Mouse (Mus musculus): ENCODE data around the gene Metrn. TPM values are rescaled to one million over a fixed set of nuclear protein-coding genes. Genes with fewer than 3 reads are reported as not detected.
"Not testable (repeated sequence)": the region's sequence is repeated elsewhere in the genome, so short reads cannot be mapped to it uniquely, and the experiment has no call there.

The Metrn gene
- polyA plus RNA-seq, 1 experiment from 2014 or later: 12.1 TPM

DNA sequence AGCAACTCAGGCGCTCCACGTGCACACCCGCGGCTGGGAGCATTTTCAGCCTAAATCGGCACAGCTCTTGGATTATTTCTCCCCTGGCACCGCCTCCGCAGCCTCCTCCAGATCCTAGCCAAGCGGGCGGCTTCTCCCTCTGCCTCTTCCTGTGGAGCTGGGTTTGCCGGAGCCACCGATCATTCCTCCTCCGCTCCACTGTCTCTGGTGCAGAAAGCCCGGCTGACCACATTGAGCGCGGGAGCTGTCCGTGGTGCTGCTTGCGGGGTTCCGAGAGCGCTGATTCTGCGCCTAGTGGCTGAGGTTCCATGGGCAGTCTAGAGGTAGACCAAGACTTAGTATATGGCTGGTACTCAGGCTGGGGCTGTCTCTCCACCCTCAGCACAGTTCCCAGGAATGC, 16.5 kb upstream of the Metrn start:
- Histone ChIP-seq H3K36me3 (ENCODE audit: control insufficient read depth, insufficient read depth) (no peaks in the 10 kb centered on the region), H3K4me1 (ENCODE audit: control insufficient read depth, low read depth, low read length) (peaks cover 9% of the 10 kb centered on the region), H3K27ac (ENCODE audit: low read length) (no peak overlapping the region), H3K9me3 (replicated peaks; ENCODE audit: control insufficient read depth, low read length) (no peaks in the 10 kb centered on the region), H3K4me3 (ENCODE audit: low read depth, low read length) (no peak overlapping the region), H3K9ac (ENCODE audit: low read depth, low read length) (no peak overlapping the region), H3K4me2 (ENCODE audit: low read depth, low read length) (no peak overlapping the region), H3K27me3 (ENCODE audit: control insufficient read depth, insufficient read depth, low read depth, low read length) (peaks cover 58% of the 10 kb centered on the region)
- WGBS (ENCODE audit: insufficient replicate concordance): 2% methylated on average over 20 of the region's 20 CpGs
- 0 out of 2 replicates have a peak, but pooled peaks have one; percentile 13 for ATAC-seq (ENCODE audit: low read depth)

GRCm38 (mm10) chr17:25810890-25811289, 14.0 kb upstream of the Metrn start:
- Histone ChIP-seq H3K4me2 (ENCODE audit: low read depth, low read length) (no peak overlapping the region), H3K9ac (ENCODE audit: low read depth, low read length) (no peak overlapping the region), H3K9me3 (replicated peaks; ENCODE audit: control insufficient read depth, low read length) (no peaks in the 10 kb centered on the region), H3K36me3 (ENCODE audit: control insufficient read depth, insufficient read depth) (no peaks in the 10 kb centered on the region), H3K27ac (ENCODE audit: low read length) (no peak overlapping the region), H3K4me1 (ENCODE audit: control insufficient read depth, low read depth, low read length) (peaks cover 9% of the 10 kb centered on the region), H3K27me3 (ENCODE audit: control insufficient read depth, insufficient read depth, low read depth, low read length) (peaks cover 55% of the 10 kb centered on the region), H3K4me3 (ENCODE audit: low read depth, low read length) (no peak overlapping the region)
- WGBS (ENCODE audit: insufficient replicate concordance): 63% methylated on average over 4 of the region's 4 CpGs
- no peak for ATAC-seq (ENCODE audit: low read depth)

- WGBS (ENCODE audit: insufficient replicate concordance): 10% methylated on average over 25 of the region's 25 CpGs
Observed at GRCm38 (mm10) chr17:25809606-25810340, 12.8 kb upstream of the Metrn start.

GRCm38 (mm10) chr17:25808789-25809605, 12.1 kb upstream of the Metrn start, which contains the start of gene Fbxl16:
Gene Fbxl16, plus strand, starts transcription at chr17:25809085.
- Histone ChIP-seq H3K4me3 (ENCODE audit: low read depth, low read length) (peak within 1 kb of the TSS; percentile 56), H3K27me3 (ENCODE audit: control insufficient read depth, insufficient read depth, low read depth, low read length) (peaks cover 55% of the 10 kb centered on the region), H3K4me1 (ENCODE audit: control insufficient read depth, low read depth, low read length) (peaks cover 9% of the 10 kb centered on the region), H3K9me3 (replicated peaks; ENCODE audit: control insufficient read depth, low read length) (no peaks in the 10 kb centered on the region), H3K4me2 (ENCODE audit: low read depth, low read length) (peak within 1 kb of the TSS; percentile 67), H3K9ac (ENCODE audit: low read depth, low read length) (peak within 1 kb of the TSS; percentile 8; the same call in 1 of the 2 replicates), H3K36me3 (ENCODE audit: control insufficient read depth, insufficient read depth) (no peaks in the 10 kb centered on the region), H3K27ac (ENCODE audit: low read length) (no peak within 1 kb of the TSS)
- peak; percentile 66; the same call in 1 of the 2 replicates for ATAC-seq (ENCODE audit: low read depth)
- under 1% methylated on average over 91 of the region's 100 CpGs for WGBS (ENCODE audit: insufficient replicate concordance)

More at GRCm38 (mm10) chr17:25809606-25810340, 12.8 kb upstream of the Metrn start:
- Histone ChIP-seq H3K27ac (ENCODE audit: low read length) (no peak overlapping the region), H3K9ac (ENCODE audit: low read depth, low read length) (no peak overlapping the region), H3K36me3 (ENCODE audit: control insufficient read depth, insufficient read depth) (no peaks in the 10 kb centered on the region), H3K27me3 (ENCODE audit: control insufficient read depth, insufficient read depth, low read depth, low read length) (peaks cover 55% of the 10 kb centered on the region), H3K4me2 (ENCODE audit: low read depth, low read length) (peak overlapping the region; percentile 67), H3K4me1 (ENCODE audit: control insufficient read depth, low read depth, low read length) (peaks cover 9% of the 10 kb centered on the region), H3K4me3 (ENCODE audit: low read depth, low read length) (peak overlapping the region; percentile 56), H3K9me3 (replicated peaks; ENCODE audit: control insufficient read depth, low read length) (no peaks in the 10 kb centered on the region)
- no peak for ATAC-seq (ENCODE audit: low read depth)

GRCm38 (mm10) chr17:25808028-25808427, 11.1 kb upstream of the Metrn start:
- no peaks in the 10 kb centered on the region for H3K36me3 ChIP-seq (ENCODE audit: control insufficient read depth, insufficient read depth)
- peaks cover 9% of the 10 kb centered on the region for H3K4me1 ChIP-seq (ENCODE audit: control insufficient read depth, low read depth, low read length)
- no peak overlapping the region for H3K4me2 ChIP-seq (ENCODE audit: low read depth, low read length)
- no peaks in the 10 kb centered on the region for H3K9me3 ChIP-seq (replicated peaks; ENCODE audit: control insufficient read depth, low read length)
- H3K27me3 ChIP-seq (ENCODE audit: control insufficient read depth, insufficient read depth, low read depth, low read length): peaks cover 50% of the 10 kb centered on the region
- H3K4me3 ChIP-seq (ENCODE audit: low read depth, low read length): no peak overlapping the region
- H3K27ac ChIP-seq (ENCODE audit: low read length): no peak overlapping the region
- no peak overlapping the region for H3K9ac ChIP-seq (ENCODE audit: low read depth, low read length)
- no peak for ATAC-seq (ENCODE audit: low read depth)
- WGBS (ENCODE audit: insufficient replicate concordance): 33% methylated on average over 5 of the region's 5 CpGs

- H3K27me3 ChIP-seq (ENCODE audit: control insufficient read depth, insufficient read depth, low read depth, low read length): peaks cover 49% of the 10 kb centered on the region
- H3K4me3 ChIP-seq (ENCODE audit: low read depth, low read length); H3K36me3 ChIP-seq (ENCODE audit: control insufficient read depth, insufficient read depth); ATAC-seq (ENCODE audit: low read depth); H3K9ac ChIP-seq (ENCODE audit: low read depth, low read length); H3K4me1 ChIP-seq (ENCODE audit: control insufficient read depth, low read depth, low read length); H3K9me3 ChIP-seq (replicated peaks; ENCODE audit: control insufficient read depth, low read length); H3K27ac ChIP-seq (ENCODE audit: low read length); H3K4me2 ChIP-seq (ENCODE audit: low read depth, low read length): not testable (repeated sequence)
- 29% methylated on average over 2 of the region's 2 CpGs for WGBS (ENCODE audit: insufficient replicate concordance)
Observed at GRCm38 (mm10) chr17:25807452-25807851, 10.5 kb upstream of the Metrn start.

GRCm38 (mm10) chr17:25806507-25806906, 9.6 kb upstream of the Metrn start:
- Histone ChIP-seq H3K9me3 (replicated peaks; ENCODE audit: control insufficient read depth, low read length) (no peaks in the 10 kb centered on the region), H3K27me3 (ENCODE audit: control insufficient read depth, insufficient read depth, low read depth, low read length) (peaks cover 47% of the 10 kb centered on the region), H3K9ac (ENCODE audit: low read depth, low read length) (no peak overlapping the region), H3K27ac (ENCODE audit: low read length) (no peak overlapping the region), H3K4me2 (ENCODE audit: low read depth, low read length) (no peak overlapping the region), H3K4me3 (ENCODE audit: low read depth, low read length) (no peak overlapping the region), H3K36me3 (ENCODE audit: control insufficient read depth, insufficient read depth) (no peaks in the 10 kb centered on the region), H3K4me1 (ENCODE audit: control insufficient read depth, low read depth, low read length) (peaks cover 9% of the 10 kb centered on the region)
- no peak for ATAC-seq (ENCODE audit: low read depth)
- WGBS (ENCODE audit: insufficient replicate concordance): 64% methylated on average over 4 of the region's 4 CpGs

GRCm38 (mm10) chr17:25802825-25803517, 6.0 kb upstream of the Metrn start:
- Histone ChIP-seq H3K9me3 (replicated peaks; ENCODE audit: control insufficient read depth, low read length) (no peaks in the 10 kb centered on the region), H3K4me2 (ENCODE audit: low read depth, low read length) (no peak overlapping the region), H3K4me3 (ENCODE audit: low read depth, low read length) (no peak overlapping the region), H3K27me3 (ENCODE audit: control insufficient read depth, insufficient read depth, low read depth, low read length) (peaks cover 18% of the 10 kb centered on the region), H3K4me1 (ENCODE audit: control insufficient read depth, low read depth, low read length) (no peaks in the 10 kb centered on the region; the same call in 1 of the 2 replicates), H3K27ac (ENCODE audit: low read length) (no peak overlapping the region), H3K36me3 (ENCODE audit: control insufficient read depth, insufficient read depth) (no peaks in the 10 kb centered on the region), H3K9ac (ENCODE audit: low read depth, low read length) (no peak overlapping the region)
- WGBS (ENCODE audit: insufficient replicate concordance): 8% methylated on average over 10 of the region's 10 CpGs
- ATAC-seq (ENCODE audit: low read depth): no peak

Measured in liver, embryonic 16.5 days (tissue).